Mouse (Mus musculus): Measurements from ENCODE around the gene Elfn1.
A peak's percentile ranks its signal among the peaks of the same experiment; 100 is the strongest.

Elfn1 gene

GRCm38 (mm10) chr5:139911506-139911905 lies 3.8 kb downstream of the Elfn1 start:
- no peak for DNase-seq (ENCODE audit: low spot score)

GRCm38 (mm10) chr5:139912121-139912771 lies 4.5 kb downstream of the Elfn1 start:
- no peak for DNase-seq (ENCODE audit: low spot score)

DNA sequence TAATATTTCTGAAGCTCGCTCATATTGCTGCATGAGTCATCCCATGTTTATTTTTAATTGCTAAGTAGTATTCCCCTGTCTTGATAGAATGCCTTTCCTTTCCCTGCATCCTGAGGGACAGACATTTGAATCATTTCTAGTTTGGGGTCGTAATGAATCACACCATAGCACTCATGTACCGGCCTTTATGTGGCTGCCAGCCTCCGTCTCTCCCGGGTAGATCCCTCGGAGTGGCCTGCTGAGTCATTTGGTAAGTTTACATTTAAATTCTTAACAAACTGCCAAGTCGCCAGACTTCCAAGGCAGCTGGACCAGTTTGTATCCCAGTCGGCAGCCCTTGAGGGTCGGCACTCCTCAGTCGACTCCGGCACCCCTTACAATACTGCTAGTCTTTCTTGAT lies 13.9 kb downstream of the Elfn1 start:
- DNase-seq (ENCODE audit: low spot score), result no peak

DNA sequence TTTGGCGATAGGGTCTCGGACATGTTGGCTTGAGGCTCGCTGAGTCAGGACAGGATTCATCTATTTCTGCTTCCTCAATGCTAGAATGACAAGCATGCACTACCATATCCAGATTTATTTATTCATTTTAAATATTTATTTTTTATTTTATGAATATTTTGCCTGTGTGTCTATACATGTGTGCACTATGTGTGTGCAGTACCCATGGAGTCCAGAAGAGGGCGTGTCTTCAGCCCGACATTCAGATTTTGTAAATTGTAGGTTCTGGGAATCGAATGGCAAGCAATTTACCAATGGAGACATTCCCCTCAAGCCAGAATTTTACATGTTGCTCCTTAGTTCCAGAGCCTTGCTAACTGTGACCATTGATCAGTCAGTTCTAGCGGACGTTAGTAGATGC lies 16.1 kb downstream of the Elfn1 start:
- DNase-seq (ENCODE audit: low spot score), result no peak

DNA sequence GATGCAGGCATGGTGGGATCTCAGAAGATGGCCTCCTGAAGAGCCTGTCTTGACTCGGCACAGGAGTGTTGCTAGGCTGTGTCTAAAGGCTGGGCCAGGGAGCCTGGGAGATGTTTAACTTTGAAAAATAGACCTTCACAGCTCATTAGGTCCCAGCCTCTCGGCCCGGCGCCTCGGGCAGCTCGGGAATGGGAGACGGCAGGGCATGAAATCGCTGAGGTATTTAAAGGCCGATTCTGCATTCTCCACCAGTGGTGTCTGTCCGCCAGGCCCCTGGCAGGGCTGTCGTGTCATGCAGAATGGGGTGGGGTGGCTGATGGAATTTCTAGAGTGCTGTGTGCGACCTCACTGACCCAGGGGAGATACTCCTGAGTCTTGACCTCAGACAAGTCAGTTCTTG lies 22.4 kb downstream of the Elfn1 start:
- no peak for DNase-seq (ENCODE audit: low spot score)

DNA sequence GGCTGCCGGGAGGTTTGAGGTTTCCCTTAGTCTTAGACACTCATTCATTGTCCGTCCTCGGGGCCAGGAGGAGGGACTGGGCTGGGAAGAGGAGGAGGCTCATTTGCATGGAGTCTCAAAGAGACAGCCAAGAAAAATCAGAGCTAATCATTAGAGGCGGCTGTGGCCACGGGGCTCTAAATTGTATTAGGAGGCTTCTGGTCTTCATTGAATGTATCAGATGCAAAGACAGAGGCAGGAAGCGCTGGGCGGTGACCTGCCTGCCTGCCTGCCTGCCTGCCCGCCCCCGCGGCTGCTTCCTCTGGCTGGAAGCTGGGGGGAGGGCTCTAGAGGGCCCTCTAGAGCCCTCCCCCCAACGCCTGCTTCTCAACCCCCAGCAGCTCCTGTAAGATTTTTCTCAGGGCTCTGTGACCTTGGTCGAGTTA lies 23.2 kb downstream of the Elfn1 start:
- DNase-seq (ENCODE audit: low spot score), result no peak

- DNase-seq (ENCODE audit: low spot score), result no peak
These were observed 24.3 kb downstream of the Elfn1 start for GRCm38 (mm10) chr5:139931947-139932540.

GRCm38 (mm10) chr5:139932595-139933271 lies 25.0 kb downstream of the Elfn1 start:
- DNase-seq (ENCODE audit: low spot score), result peak; percentile 29

- DNase-seq (ENCODE audit: low spot score), result no peak
These were observed 25.7 kb downstream of the Elfn1 start for GRCm38 (mm10) chr5:139933476-139933875.

DNA sequence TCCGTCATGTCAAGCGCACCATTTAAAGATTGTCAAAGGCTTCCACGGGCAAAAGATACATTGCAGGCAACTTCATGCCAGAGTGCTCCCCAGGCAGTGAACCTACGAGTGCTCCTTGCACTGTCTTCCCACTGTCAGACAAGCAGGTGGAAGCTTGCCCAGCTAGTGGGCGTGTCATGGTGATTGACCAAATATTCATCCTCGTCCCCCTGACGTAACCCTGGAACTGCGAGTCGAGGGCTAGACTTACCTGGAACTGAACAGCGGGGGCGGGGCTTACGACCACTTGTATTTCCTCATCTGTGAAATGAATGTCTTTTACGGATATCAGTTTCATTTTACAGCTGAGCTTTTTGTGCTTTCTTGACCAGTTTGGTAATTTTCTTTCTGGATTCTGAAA lies 28.7 kb downstream of the Elfn1 start:
- no peak for DNase-seq (ENCODE audit: low spot score)

DNA sequence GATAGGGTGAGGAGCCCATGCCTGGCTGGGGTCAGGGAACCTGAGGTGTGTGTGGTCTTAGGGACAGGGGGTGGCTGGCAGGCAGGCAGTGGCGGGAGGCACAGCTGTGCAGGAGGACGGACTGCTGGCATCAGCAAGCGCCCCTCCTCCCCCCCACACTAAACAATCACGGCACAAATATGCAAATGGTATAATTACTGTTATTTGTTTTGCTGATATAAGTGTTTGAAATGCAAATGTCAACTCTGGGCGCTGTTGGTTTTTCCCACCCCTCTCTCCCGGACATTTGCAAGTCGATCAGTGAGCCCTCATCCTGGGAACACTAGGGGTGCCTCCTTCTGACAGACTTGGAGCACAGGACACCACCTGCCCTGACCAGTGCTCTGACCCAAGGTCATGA lies 37.0 kb downstream of the Elfn1 start:
- no peak for DNase-seq (ENCODE audit: low spot score)

- no peak for DNase-seq (ENCODE audit: low spot score)
These were observed 38.1 kb downstream of the Elfn1 start for GRCm38 (mm10) chr5:139945715-139946364.

GRCm38 (mm10) chr5:139947446-139947845 lies 39.7 kb downstream of the Elfn1 start:
- no peak for DNase-seq (ENCODE audit: low spot score)

- no peak for DNase-seq (ENCODE audit: low spot score)
These were observed 40.8 kb downstream of the Elfn1 start for GRCm38 (mm10) chr5:139948552-139948951.

- DNase-seq (ENCODE audit: low spot score), result no peak
These were observed 41.6 kb downstream of the Elfn1 start for GRCm38 (mm10) chr5:139949363-139949762.

DNA sequence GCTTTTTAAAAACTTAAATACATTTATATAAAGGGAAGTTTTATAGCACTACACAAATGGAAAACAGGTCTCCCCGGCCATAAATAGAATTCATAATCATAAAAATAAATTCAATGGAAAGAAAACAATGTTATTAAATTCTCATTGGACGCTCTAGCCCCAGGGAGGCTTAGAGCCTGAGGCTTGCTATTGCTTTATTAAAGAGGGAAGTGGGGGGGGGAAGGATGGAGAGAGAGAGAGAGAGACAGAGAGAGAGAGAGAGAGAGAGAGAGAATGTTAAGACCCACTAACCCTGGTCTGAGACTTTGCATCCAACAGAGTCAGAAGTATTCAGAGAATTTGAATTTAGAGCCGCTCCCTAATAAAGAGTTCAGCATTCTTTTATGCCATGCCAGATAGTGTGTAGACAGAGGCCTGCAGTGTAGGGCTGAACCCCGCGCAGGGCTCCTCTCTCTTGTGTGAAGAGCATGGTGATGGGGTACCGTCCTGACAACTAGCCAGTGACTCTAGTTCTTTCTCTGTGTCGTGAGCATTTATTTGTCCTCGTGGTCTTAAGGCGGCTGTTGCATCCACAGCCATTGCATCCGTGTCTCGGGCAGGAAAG lies 42.3 kb downstream of the Elfn1 start:
- DNase-seq (ENCODE audit: low spot score), result no peak

DNA sequence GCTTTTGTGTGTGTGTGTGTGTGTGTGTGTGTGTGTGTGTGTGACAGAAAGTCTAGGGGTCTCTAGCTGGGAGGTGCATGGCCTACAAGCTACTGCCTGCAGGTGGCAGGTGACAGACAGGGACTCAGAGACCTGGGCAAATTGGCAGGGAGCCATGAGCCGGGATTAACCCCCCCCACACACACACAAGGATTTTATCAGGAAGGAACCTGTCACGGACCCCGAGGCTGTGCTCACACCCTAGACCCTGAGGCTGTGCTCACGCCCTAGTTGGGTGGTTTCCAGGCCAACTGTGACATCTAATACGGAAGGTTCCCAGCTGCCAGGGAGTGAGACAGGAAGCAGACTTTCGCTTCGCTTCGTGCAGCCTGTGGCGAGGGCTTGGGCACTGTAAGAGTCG lies 49.1 kb downstream of the Elfn1 start:
- DNase-seq (ENCODE audit: low spot score), result no peak

DNA sequence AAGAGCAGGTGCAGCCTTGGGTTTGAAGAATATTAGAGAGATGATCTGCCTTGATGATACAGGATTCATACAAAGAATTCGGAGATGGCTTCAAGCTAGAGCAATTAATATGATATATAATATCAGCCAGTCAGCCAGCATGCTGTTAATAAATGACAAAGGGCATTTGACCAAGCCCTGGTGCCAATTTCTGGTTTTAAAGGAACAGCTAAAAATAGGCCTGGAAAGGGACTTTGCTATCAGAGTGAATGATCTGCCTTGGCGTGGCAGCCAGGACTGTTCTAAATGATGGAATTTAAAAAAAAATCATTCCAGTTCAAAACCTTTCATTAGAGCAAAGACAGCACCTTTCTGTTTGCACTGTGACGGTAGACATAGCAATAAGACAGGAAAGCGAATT lies 52.0 kb downstream of the Elfn1 start:
- no peak for DNase-seq (ENCODE audit: low spot score)

DNA sequence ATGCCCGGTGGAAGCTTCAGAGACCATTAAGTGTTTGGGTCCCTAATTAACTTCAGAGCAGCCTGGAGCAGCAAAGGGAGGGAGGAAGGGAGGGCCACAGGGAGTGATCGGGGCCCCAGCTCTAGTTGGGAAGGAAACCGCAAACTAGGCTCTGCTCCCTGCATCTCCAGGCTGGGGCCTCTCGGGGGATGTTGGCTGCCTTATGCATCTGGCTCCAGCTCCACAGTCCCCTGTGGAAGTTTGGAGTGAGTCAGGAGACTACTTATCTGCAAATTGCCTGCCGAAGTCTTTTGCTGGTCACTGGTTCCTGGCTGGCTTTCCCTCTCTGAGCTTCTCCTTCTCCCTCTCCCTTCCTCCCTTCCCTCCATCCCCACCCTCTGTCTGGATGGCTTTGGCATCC lies 56.6 kb downstream of the Elfn1 start:
- no peak for DNase-seq (ENCODE audit: low spot score)

DNA sequence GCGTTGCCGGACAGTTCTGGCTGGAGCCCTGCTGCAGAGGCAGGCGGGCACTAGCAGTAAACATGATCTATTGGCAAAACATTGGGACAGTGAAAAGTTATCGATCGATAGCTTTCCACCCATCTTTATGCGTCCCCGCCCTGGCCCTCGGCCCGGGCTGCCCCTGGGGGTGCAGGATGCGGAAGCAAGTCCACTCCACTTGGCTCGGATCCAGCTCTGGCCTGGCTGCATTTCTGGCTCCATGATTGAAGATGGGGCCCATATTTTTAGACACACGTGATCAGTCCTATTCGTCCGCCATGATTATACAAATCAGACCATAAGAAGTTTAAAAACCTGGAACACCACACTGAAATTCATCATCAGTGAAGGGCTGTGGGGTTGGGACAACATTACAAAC lies 57.9 kb downstream of the Elfn1 start:
- DNase-seq (ENCODE audit: low spot score), result no peak

DNA sequence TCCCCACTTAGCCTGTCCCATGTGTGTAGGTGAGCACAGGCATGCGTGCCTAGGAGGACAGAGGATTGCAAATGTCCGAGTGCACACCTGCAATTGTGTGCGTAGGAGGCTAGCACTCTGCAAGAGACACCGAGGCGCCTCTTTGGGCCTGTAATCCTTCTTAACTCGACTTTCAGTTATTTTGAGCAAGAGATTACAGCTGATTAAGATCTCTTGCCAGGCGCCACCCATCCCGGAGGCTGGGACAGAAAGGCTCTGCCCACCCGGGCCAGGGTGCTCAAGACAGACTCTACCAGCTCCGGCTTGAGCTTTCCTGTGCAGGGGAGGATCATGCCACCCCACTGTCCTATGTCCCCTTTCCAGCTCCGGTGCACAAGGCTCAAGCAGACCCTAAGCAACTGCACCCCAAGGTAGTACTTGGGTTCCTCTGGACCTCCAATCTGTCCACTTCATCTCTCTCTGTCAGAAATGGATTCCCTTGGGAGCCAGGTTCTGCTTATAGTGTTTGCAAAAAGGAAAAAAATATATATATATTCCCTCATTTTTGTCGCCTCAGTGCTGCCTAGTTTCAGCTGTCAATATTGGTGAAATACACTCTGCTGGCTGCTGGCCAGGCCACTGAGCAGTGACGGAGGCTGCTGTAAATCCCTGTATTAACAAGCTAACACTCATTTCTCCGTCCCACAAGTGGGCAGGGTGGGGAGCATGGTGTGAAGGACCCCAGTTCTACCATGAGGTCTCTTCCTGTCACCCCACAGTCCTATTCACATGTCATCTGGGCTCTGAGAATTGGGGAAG lies 61.6 kb downstream of the Elfn1 start:
- no peak for DNase-seq (ENCODE audit: low spot score)

DNA sequence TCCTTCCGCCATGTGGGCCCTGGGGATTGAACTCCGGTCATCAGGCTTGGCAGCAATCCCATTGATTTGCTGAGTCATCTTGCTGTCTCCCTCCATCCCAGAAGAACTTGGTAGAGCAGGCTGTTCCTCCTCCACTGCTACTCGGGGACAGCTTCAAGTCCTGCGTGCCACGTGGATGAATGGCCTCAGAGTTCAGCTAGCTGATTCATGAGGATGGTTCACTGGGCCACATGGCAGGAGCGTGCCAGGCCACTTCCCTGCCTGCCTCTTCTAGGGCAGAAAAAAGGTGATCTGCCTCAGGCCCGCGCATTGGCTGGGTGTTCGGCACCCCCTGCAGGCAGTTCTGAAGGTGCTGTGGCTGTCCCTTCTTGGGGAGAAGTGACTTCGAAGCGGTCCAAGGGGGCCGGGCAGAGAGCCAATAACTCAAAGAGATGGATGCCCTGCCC lies 62.5 kb downstream of the Elfn1 start:
- no peak for DNase-seq (ENCODE audit: low spot score)
